Mouse (Mus musculus): ENCODE results near the gene Utrn. TPM values are rescaled to one million over a fixed set of nuclear protein-coding genes. Genes with fewer than 3 reads are reported as not detected.

The Utrn gene
- polyA plus RNA-seq (2021; fragmentation: Nextera tagmentation), result 11.6 and 11.7 TPM in 2 replicates
- long read RNA-seq, experiment 1, transcript Utrn-204 (25 exons, 3,161 nt), result major isoform, 30 of 81 reads
- long read RNA-seq, experiment 1, partial matches to known transcripts, result 22 of 81 reads
- long read RNA-seq, experiment 1, other reads (novel, unspliced or antisense), result 23 of 81 reads
- long read RNA-seq, experiment 2, partial matches to known transcripts, result 10 of 24 reads
- long read RNA-seq, experiment 2, other reads (novel, unspliced or antisense), result 11 of 24 reads

DNA sequence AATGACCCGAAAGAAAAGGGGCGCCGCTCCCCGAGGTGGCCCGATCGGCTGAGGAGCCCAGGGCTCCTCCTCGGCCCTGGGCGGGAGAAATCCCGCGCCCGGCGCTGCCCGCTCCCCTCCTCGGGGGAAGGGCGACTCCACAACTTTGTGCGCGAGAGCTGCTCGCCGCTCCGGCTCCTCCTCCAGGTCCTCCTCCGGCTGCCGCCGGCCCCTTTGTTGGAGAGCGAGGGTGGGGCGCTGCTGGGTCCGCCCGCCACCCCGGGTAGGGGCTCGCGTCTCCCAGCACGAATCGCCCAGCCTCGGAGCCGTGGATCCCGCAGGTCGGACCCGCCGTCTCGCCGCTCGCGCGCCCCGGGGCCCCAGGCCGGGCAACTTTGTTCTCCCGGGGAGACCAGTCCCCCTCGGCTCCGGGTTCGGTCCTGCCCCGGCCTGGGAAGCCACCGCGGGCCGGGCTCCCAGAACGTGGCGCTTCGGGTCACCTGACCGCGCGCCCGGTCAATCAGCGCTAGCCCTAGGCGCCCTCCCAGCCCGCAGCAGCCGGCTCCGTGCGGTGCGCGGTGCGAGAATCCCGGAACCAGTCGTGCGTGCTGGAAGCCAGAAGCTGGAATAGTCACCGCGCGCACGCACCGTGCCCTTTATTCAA lies at the start of gene Utrn:
Utrn (minus strand) TSS at position 337 of the 643 bp plus-strand sequence.

Other genes with a start within 250 kb of the Utrn start
- gene Stx11, start 94.9 kb upstream of the Utrn start, polyA plus RNA-seq (2021; fragmentation: Nextera tagmentation), result 0.18 TPM in 2 replicates
- 54.0 and 65.1 TPM in 2 replicates for gene Sf3b5, start 136.0 kb upstream of the Utrn start, polyA plus RNA-seq (2021; fragmentation: Nextera tagmentation)
- gene Plagl1, start 191.1 kb upstream of the Utrn start, polyA plus RNA-seq (2021; fragmentation: Nextera tagmentation), result 8.5 and 13.8 TPM in 2 replicates